Mouse (Mus musculus) brown adipose tissue, adult 24 weeks (tissue): ENCODE data around the gene Ambra1. TPM values are rescaled to one million over a fixed set of nuclear protein-coding genes. Genes with fewer than 3 reads are reported as not detected.
A peak's percentile ranks its signal among the peaks of the same experiment; 100 is the strongest.

Source experiments
- H3K27ac ChIP-seq: fragments of 200-500 bp; replicated peaks from 2 replicates; pipeline ENCODE4 v1.5.1; 2012; ENCODE audit warnings: low read depth, mild to moderate bottlenecking, low read length
- H3K4me1 ChIP-seq: fragments of 200-500 bp; 2 replicates; pipeline ENCODE4 v1.6.1; 2012; ENCODE audit warnings: low read length, mixed read lengths; ENCODE audit not compliant: control insufficient read depth, insufficient read depth, insufficient read length
- H3K4me3 ChIP-seq: fragments of 200-500 bp; 2 replicates; pipeline ENCODE4 v1.5.1; 2012; ENCODE audit warnings: low read depth, mild to moderate bottlenecking, low read length, moderate library complexity; ENCODE audit not compliant: insufficient read depth
- polyA plus RNA-seq: library from polyadenylated mRNA; stranded (reverse); fragments of >200 nt; gene quantifications from 2 replicates; pipeline ENCODE4 v1.2.4, GENCODE M21; 2012; ENCODE audit not compliant: missing spikeins, insufficient read depth, insufficient read length

Gene Ambra1
- polyA plus RNA-seq, 1 experiment: 6.9 TPM

GRCm38 (mm10) chr2:91928534-91929350 lies 198.8 kb downstream of the Ambra1 start:
- H3K4me1 ChIP-seq: no peaks in the 10 kb centered on the region; the same call in 1 of the 2 replicates

DNA sequence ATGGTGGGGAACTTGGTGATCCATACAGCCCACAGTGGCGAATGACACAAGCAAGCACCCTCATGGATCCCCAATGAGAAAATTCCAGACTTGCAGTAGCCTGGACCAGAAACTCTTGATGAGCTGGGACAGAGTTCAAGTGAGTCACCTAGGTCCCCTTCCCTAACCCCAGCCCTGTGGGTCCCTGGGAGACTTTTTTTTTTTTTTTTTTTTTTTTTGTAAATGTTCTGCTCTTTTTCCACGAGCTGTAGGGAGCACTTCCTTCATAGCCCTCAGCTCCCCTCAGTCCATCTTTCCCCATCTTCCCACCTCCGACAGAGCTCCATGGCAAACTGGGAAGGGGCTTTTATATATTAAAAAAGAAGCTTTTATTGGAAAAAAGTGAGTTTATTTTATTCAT lies 199.5 kb downstream of the Ambra1 start:
- H3K27ac ChIP-seq: no peak overlapping the region
- no peaks in the 10 kb centered on the region; the same call in 1 of the 2 replicates for H3K4me1 ChIP-seq
- H3K4me3 ChIP-seq: no peak overlapping the region

More at GRCm38 (mm10) chr2:91928534-91929350, 198.8 kb downstream of the Ambra1 start:
- Histone ChIP-seq H3K27ac (no peak overlapping the region), H3K4me3 (no peak overlapping the region)

GRCm38 (mm10) chr2:91929936-91930335 lies 200.0 kb downstream of the Ambra1 start:
- Histone ChIP-seq H3K27ac (no peak overlapping the region), H3K4me1 (no peaks in the 10 kb centered on the region; the same call in 1 of the 2 replicates), H3K4me3 (no peak overlapping the region)

DNA sequence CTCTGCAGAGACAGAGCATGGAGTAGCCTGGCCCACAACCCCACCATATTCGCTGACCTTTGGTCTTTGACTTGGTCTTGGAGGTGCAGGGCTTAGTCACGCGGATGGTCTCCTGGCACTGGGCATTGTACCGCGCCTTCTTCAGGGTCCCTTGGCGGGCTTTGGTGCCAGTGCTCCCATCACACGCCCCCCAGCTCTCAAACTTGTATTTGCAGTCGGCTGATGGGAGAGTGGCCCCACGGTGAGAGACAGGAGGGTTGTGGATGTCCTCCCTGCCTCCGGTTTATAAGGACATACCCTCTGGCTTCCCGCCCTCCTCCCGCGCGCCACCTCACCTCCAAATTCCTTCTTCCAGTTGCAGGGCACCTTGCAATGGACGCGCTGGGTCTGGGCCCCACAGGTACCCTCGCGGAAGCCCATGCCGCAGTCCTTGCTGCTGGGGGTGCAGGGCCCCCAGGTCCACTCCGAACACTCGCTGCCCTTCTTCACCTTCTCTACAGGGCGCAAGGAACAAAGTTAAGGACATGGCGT lies 200.9 kb downstream of the Ambra1 start:
- Histone ChIP-seq H3K4me3 (no peak overlapping the region), H3K27ac (no peak overlapping the region), H3K4me1 (no peaks in the 10 kb centered on the region; the same call in 1 of the 2 replicates)

DNA sequence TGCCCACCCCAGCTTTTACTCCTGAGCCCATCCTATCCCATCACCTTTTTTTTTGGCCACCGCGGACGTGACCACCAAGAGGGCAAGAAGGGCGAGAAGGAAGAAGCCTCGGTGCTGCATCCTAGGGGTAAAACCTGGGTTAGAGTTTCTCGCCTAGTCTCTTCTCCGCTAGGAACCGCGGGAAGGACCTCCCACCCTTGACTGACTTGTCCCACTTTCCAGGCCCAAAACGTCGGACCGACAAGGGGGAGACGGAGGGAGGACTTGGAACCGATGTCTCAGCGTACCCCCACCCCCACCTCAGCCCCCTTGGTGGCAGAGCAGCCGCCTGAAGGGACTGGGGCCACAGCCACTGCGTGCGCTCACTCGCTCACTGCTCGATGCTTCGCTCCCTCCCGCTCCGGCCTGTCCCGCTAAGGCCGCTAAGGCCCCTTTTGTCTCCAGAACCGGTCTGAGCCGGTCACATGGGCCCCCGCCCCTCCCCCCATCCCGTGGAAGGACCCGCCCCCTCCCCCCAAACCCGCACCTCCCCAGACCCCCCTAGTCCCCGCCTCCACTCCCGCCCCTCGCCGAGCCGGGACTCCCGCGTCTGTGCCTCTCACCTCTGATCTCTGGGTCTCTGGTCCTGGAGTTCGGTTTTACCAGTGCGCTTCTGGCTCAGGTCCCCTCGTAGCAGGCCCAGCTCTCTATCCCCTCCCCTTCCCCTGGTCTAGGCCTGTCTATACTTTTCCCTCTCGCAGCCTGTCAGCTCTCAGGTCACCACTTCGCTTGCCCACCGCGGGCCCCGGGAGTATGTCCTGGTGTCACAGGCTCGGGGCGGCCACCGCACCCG lies 201.6 kb downstream of the Ambra1 start:
- H3K4me3 ChIP-seq: 0 out of 2 replicates have a peak overlapping the region, but pooled peaks have one; percentile 8
- H3K27ac ChIP-seq: no peak overlapping the region
- H3K4me1 ChIP-seq: no peaks in the 10 kb centered on the region; the same call in 1 of the 2 replicates

DNA sequence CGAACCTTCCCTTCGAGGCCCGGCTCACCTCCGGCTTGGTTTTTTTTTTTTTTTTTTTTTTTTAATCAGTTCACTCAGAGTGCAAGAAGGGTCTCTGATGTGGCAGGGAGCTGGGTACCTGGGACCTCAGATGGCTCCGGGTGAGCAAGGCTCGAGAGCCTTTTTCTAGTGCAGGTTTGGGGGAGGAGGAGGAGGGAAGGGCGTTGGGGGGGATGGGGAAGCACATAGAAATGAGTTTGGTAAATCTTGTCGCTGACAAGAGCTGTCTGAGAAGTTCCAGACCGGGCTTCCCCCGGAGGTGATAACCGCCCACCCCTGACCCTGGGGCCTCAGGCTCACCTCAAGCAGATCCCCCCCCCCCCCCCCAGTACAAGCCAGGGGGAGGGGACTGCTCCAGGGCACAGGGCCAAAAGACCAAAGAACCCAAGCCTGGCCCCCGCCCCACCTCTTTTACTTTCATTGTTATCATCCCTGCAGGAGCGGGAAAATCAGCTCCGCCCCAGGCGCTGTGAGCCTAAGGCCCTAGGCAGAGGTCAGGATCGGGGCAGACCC lies 202.3 kb downstream of the Ambra1 start, which contains the start of gene Mdk:
Gene Mdk (minus strand): TSS at position 138 of the 552 bp plus-strand sequence.
- H3K27ac ChIP-seq: no peak within 1 kb of the TSS
- H3K4me3 ChIP-seq: 0 out of 2 replicates have a peak within 1 kb of the TSS, but pooled peaks have one; percentile 8
- no peaks in the 10 kb centered on the region; the same call in 1 of the 2 replicates for H3K4me1 ChIP-seq

DNA sequence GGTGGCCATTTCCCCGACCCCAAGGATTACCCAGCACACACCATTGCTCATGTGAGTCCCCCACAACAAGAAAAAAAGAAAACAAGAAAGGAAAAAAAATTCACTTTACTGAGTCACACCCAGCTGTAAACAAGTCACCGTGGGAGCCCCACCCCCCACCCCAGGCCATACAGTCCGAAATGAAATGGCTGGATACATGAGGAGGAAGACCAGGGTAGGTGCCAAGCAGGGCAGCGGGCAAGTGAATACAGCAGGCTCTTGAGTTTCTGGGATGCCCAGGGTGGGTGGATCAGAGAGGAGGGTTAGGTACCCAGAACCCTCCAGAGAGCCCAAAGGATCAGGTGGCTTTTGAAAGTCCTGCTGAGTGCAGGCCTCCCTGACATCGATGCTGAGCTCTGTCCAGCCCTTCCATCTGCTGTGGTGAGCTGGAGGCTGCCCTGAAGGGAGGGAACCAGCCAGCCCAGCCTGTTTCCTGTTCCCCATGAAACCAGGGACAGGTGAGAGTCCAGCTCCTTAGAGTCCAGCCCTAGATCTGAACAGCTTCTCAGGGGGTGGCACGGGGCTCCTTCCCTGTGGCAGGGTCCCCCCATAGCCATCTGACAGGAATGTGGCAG lies 202.9 kb downstream of the Ambra1 start:
- no peak overlapping the region for H3K27ac ChIP-seq

DNA sequence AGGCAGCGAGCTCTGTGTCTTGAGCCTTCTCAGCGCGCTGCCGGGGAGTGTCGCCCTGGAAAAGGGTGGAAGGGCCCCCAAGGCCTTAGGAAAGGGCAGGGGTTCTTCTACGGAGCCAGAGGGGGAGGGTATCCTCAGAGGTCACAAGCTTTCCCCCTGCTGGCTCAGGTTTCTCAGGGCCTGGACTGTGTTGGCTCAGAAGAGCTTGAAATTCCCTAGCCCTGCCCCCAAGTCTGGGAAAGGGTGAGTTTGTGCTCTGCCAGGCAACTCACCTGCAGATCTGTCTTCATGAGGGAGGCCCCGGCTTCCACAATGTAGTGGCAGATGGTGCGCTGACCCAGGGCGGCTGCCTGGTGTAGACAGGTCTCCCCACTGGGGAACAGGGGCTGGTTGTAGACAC lies 203.5 kb downstream of the Ambra1 start:
- H3K4me1 ChIP-seq: no peaks in the 10 kb centered on the region
- no peak overlapping the region for H3K4me3 ChIP-seq
- H3K27ac ChIP-seq: no peak overlapping the region

More for the DNA sequence above, 202.9 kb downstream of the Ambra1 start:
- H3K4me3 ChIP-seq: no peak overlapping the region
- H3K4me1 ChIP-seq: no peaks in the 10 kb centered on the region; the same call in 1 of the 2 replicates

DNA sequence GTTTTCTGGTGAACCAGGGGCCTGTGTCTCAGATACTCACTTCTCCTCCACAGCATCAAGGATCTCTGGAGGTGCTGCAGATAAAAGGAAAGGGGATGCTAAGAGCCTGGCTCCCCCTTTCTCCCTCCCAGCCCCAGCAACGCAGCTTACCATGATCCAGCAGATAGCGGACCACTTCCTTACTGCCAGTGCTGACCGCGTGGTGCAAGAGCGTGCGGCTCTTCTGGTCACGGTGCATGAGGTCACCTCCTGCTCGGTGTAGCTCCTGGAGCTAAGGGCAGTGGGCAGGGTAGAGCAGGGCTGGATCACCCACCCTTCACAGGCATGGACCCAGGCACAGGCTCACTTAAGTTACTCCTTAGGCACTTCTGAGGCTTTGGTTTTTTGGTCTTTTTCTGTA lies 204.1 kb downstream of the Ambra1 start:
- no peak overlapping the region for H3K4me3 ChIP-seq
- no peak overlapping the region for H3K27ac ChIP-seq

GRCm38 (mm10) chr2:91934826-91935525 lies 205.0 kb downstream of the Ambra1 start:
- no peaks in the 10 kb centered on the region for H3K4me1 ChIP-seq
- H3K27ac ChIP-seq: no peak overlapping the region

More for the DNA sequence above, 204.1 kb downstream of the Ambra1 start:
- H3K4me1 ChIP-seq: no peaks in the 10 kb centered on the region

DNA sequence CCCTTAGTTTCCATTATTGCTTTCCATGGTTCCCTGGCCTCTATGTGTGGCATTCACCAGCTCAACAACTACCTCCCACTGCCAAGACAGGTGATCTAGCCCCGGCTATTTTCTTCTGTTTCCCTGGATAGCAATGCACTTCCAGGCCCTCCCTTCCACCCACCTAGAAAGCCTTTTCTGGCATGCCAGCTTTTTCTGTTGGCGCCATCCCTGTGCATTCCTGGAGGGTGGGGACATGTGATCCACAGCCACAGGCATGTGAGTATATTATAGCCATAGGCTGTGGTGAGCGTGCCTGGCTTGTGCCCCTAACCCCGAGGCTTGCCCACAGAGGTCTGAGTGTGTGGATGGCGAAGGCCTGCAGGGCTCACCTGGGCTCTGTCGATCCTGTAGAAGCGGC lies 206.2 kb downstream of the Ambra1 start:
- Histone ChIP-seq H3K27ac (no peak overlapping the region), H3K4me1 (no peaks in the 10 kb centered on the region), H3K4me3 (no peak overlapping the region)

More at GRCm38 (mm10) chr2:91934826-91935525, 205.0 kb downstream of the Ambra1 start:
- no peak overlapping the region for H3K4me3 ChIP-seq

DNA sequence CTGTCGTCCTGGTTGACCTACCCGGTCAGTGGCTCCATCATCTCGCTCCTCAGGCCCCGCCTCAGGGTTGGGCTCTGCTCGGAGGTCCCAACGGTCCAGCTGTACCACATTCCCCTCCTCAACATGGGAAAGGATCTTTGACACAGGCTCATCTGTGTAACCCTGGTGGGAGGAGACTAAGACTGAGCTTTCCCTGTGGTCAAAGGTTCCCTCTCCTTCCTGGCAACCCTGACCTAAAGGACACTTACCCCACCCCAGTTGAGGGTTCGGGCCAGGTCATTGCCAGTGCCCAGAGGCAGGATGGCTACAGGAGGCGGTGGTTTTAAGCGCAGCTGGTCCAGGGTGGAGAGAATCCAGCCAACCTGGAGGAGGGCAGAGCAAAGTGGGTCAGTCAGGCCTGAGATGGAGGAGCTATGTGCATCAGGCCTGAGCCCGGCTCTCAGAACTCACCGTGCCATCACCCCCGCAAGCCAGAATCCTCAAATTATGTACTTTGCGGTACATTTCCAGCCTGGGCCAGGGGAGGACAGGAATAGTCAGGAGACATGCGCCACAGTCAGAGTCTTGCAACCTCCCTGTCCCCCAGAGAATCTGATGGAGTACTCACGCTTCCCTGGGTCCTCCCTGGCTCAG lies 209.5 kb downstream of the Ambra1 start:
- Histone ChIP-seq H3K27ac (no peak overlapping the region), H3K4me3 (no peak overlapping the region), H3K4me1 (no peaks in the 10 kb centered on the region)

GRCm38 (mm10) chr2:91942356-91942755 lies 212.4 kb downstream of the Ambra1 start:
- no peak overlapping the region for H3K27ac ChIP-seq
- no peak overlapping the region for H3K4me3 ChIP-seq
- H3K4me1 ChIP-seq: peaks cover 6% of the 10 kb centered on the region
